ENCODE assay signal across 20 mouse cellular contexts in genomic region chr17:30518431-30519171, GRCm38 (mm10). TPM values are rescaled to one million over a fixed set of nuclear protein-coding genes. Genes with fewer than 3 reads are reported as not detected.
DNase-seq lines count a peak whose midpoint lies in the region; ATAC-seq lines count a peak whose summit lies in the region.
"Had no signal": no experiment of that assay in that cellular context is flagged by ENCODE, and none has a peak within 500 bp of the region (broad histone marks: within the 10 kb centered on the region; RNA-seq: fewer than 3 reads in every experiment).

No protein-coding gene starts in this region.

- intact Hi-C loops in left cerebral cortex, postnatal 25 days (cut with DNase I): no loop called here

- H3K4me1 ChIP-seq in hindbrain, embryonic 12.5 days: no peaks in the 10 kb centered on the region
- H3K4me1 ChIP-seq in hindbrain, embryonic 13.5 days (replicated peaks): 0 out of 2 replicates have a peak, but pooled peaks cover 6% of the 10 kb centered on the region
- no peaks in the 10 kb centered on the region for H3K4me1 ChIP-seq in limb, embryonic 10.5 days
- H3K4me1 ChIP-seq: forebrain, embryonic 10.5 days; hindbrain, embryonic 15.5 days; limb, embryonic 15.5 days; neural tube, embryonic 12.5 days had no signal

- DNase-seq in CD4-positive helper T cell, adult 2 months (ENCODE audit: low read depth, low spot score): peak; percentile 60
- DNase-seq in left cerebral cortex, postnatal 25 days (ENCODE audit: low spot score in 2 of 2): no peak
- no peak for DNase-seq in limb, embryonic 10.5 days (ENCODE audit: low spot score)
- DNase-seq: adrenal gland, postnatal 10 days; cerebellum, adult 9-10 months; heart, adult 2 months; lung, adult 18-20 months; midbrain, embryonic 14.5 days; right cerebral cortex, postnatal 4 days had no signal

- H3K36me3 ChIP-seq in hindbrain, embryonic 12.5 days: peaks cover 14% of the 10 kb centered on the region
- peaks cover 21% of the 10 kb centered on the region for H3K36me3 ChIP-seq in hindbrain, embryonic 13.5 days
- peaks cover 16% of the 10 kb centered on the region for H3K36me3 ChIP-seq in limb, embryonic 10.5 days

- 87% methylated on average over 8 of the region's 8 CpGs for WGBS in hindbrain, embryonic 12.5 days
- 84% methylated on average over 8 of the region's 8 CpGs for WGBS in hindbrain, embryonic 13.5 days
- WGBS in limb, embryonic 10.5 days: 86% methylated on average over 8 of the region's 8 CpGs

- no peak overlapping the region for H3K4me3 ChIP-seq in hindbrain, embryonic 12.5 days
- no peak overlapping the region for H3K4me3 ChIP-seq in hindbrain, embryonic 13.5 days
- H3K4me3 ChIP-seq in limb, embryonic 10.5 days: no peak overlapping the region
- H3K4me3 ChIP-seq: forebrain, embryonic 10.5 days; heart, adult 2 months; hindbrain, embryonic 15.5 days; limb, embryonic 15.5 days; neural tube, embryonic 12.5 days had no signal

- H3K9ac ChIP-seq in hindbrain, embryonic 12.5 days: no peak overlapping the region
- H3K9ac ChIP-seq in hindbrain, embryonic 13.5 days: no peak overlapping the region
- H3K9ac ChIP-seq: hindbrain, embryonic 15.5 days; limb, embryonic 15.5 days; neural tube, embryonic 12.5 days had no signal

- ATAC-seq in hindbrain, embryonic 12.5 days (ENCODE audit: low FRiP score): no peak
- no peak for ATAC-seq in hindbrain, embryonic 13.5 days (ENCODE audit: low FRiP score)
- ATAC-seq in common myeloid progenitor, adult 5-6 weeks (replicated peaks; ENCODE audit: low read depth, poor library complexity, severe bottlenecking): peak; percentile 97
- peak; percentile 47; the same call in 1 of the 2 replicates for ATAC-seq in monocyte, adult 5-6 weeks (replicated peaks; ENCODE audit: insufficient number of reproducible peaks, low FRiP score, low TSS enrichment, poor library complexity, severe bottlenecking)
- ATAC-seq in frontal cortex, adult (ENCODE audit: low TSS enrichment): no peak
- ATAC-seq: intestine, postnatal 0 days had no signal

- 0 out of 2 replicates have a peak overlapping the region, but pooled peaks have one; percentile 40 for H3K27ac ChIP-seq in hindbrain, embryonic 12.5 days
- H3K27ac ChIP-seq in hindbrain, embryonic 13.5 days: no peak overlapping the region
- no peak overlapping the region for H3K27ac ChIP-seq in limb, embryonic 10.5 days
- H3K27ac ChIP-seq: forebrain, embryonic 10.5 days; heart, adult 2 months; hindbrain, embryonic 15.5 days; kidney, postnatal 0 days; limb, embryonic 15.5 days; neural tube, embryonic 12.5 days had no signal

- no peaks in the 10 kb centered on the region for H3K9me3 ChIP-seq in hindbrain, embryonic 12.5 days (replicated peaks)
- no peaks in the 10 kb centered on the region for H3K9me3 ChIP-seq in hindbrain, embryonic 13.5 days
- H3K9me3 ChIP-seq in limb, embryonic 10.5 days (replicated peaks): no peaks in the 10 kb centered on the region
- H3K9me3 ChIP-seq: forebrain, embryonic 10.5 days; hindbrain, embryonic 15.5 days; limb, embryonic 15.5 days; neural tube, embryonic 12.5 days had no signal

- H3K27me3 ChIP-seq in hindbrain, embryonic 12.5 days: no peaks in the 10 kb centered on the region
- H3K27me3 ChIP-seq in hindbrain, embryonic 13.5 days: no peaks in the 10 kb centered on the region
- H3K27me3 ChIP-seq in limb, embryonic 10.5 days (ENCODE audit: low read depth, poor library complexity, severe bottlenecking): no peaks in the 10 kb centered on the region
- H3K27me3 ChIP-seq: hindbrain, embryonic 15.5 days; limb, embryonic 15.5 days; neural tube, embryonic 12.5 days had no signal

- no peak overlapping the region for H3K4me2 ChIP-seq in hindbrain, embryonic 12.5 days (replicated peaks)
- no peak overlapping the region for H3K4me2 ChIP-seq in hindbrain, embryonic 13.5 days
- H3K4me2 ChIP-seq: hindbrain, embryonic 15.5 days; limb, embryonic 15.5 days; neural tube, embryonic 12.5 days had no signal

RNA-seq across cellular contexts. Expression of gene Btbd9, which starts 57.7 kb away (rescaled TPM):
- polyA plus RNA-seq in hindbrain, embryonic 12.5 days (2016; fragmentation: Nextera tagmentation; extraction: Ambion mirVana): 100 and 106 TPM in 2 replicates
- polyA plus RNA-seq in hindbrain, embryonic 13.5 days (2015; fragmentation: Nextera tagmentation; extraction: Ambion mirVana): 149 and 150 TPM in 2 replicates
- 23.4 and 25.5 TPM in 2 replicates for total RNA-seq in common myeloid progenitor, adult 5-6 weeks (2017)
- total RNA-seq in monocyte, adult 5-6 weeks (2017): 25.3 to 57.0 TPM (median 27.5 TPM) in 3 replicates
- total RNA-seq in left cerebral cortex, postnatal 25 days (2021): 100 to 1,000 TPM in 1 of 2 experiments, 10 to 100 TPM in 1; 95.6 to 106 TPM
- polyA plus RNA-seq in limb, embryonic 10.5 days (2016; fragmentation: Nextera tagmentation; extraction: Ambion mirVana): 40.5 and 57.5 TPM in 2 replicates

Comparison
In these comparisons a context has a peak if more than half of its experiments do, and no peak if none do; other contexts are left out.
1. ATAC-seq: peak in common myeloid progenitor, adult 5-6 weeks (single experiment) and monocyte, adult 5-6 weeks (single experiment); none in hindbrain, embryonic 12.5 days (single experiment), hindbrain, embryonic 13.5 days (single experiment) and frontal cortex, adult (single experiment).